Mouse (Mus musculus) embryonic fibroblast, embryonic 13.5 days (primary cell): ENCODE measurements at regions not wholly inside any gene's neighbourhood (a gene's known extent, or its start where the extent isn't known, plus 50 kb on each side); places are given as distances from the start of the nearest gene placed in this dataset.

ENCODE experiments used
- H3K27ac ChIP-seq: 2 replicates; pipeline ENCODE4 v1.5.1; 2012; ENCODE audit warnings: low read length, control low read depth, inconsistent platforms; ENCODE audit not compliant: insufficient read depth
- H3K4me1 ChIP-seq: 2 replicates; pipeline ENCODE4 v1.6.1; 2011; ENCODE audit warnings: low read length; ENCODE audit not compliant: control insufficient read depth, insufficient read depth
- H3K4me3 ChIP-seq: 2 replicates; pipeline ENCODE4 v1.5.1; 2011; ENCODE audit warnings: mild to moderate bottlenecking, control low read depth, low read length; ENCODE audit not compliant: insufficient read depth
- CTCF ChIP-seq: IDR thresholded peaks from 2 replicates; pipeline ENCODE4 v1.5.1; 2011; ENCODE audit warnings: mild to moderate bottlenecking, control low read depth, low read length, moderate library complexity, borderline replicate concordance; ENCODE audit not compliant: insufficient read depth
- POLR2A ChIP-seq: IDR thresholded peaks from 2 replicates; pipeline ENCODE4 v1.6.1; 2011; ENCODE audit warnings: low read depth, mild to moderate bottlenecking, control low read depth, low read length, moderate library complexity

- TF ChIP-seq POLR2A (no peak), CTCF (no peak)
- no peak overlapping the region for H3K4me3 ChIP-seq
- no peak overlapping the region for H3K27ac ChIP-seq
- no peaks in the 10 kb centered on the region for H3K4me1 ChIP-seq
Measured at GRCm38 (mm10) chr12:110021690-110022089, 257.2 kb upstream of the Dio3 start.

- H3K4me3 ChIP-seq: no peak overlapping the region
- no peak overlapping the region for H3K27ac ChIP-seq
- no peaks in the 10 kb centered on the region for H3K4me1 ChIP-seq
- TF ChIP-seq POLR2A (no peak), CTCF (no peak)
Measured at GRCm38 (mm10) chr12:110022631-110023030, 256.2 kb upstream of the Dio3 start.

GRCm38 (mm10) chr12:110023192-110024101, 255.4 kb upstream of the Dio3 start:
- no peak overlapping the region for H3K27ac ChIP-seq

GRCm38 (mm10) chr12:110024295-110024694, 254.6 kb upstream of the Dio3 start:
- H3K4me3 ChIP-seq: no peak overlapping the region
- no peaks in the 10 kb centered on the region for H3K4me1 ChIP-seq
- TF ChIP-seq POLR2A (no peak), CTCF (no peak)
- no peak overlapping the region for H3K27ac ChIP-seq

More at GRCm38 (mm10) chr12:110023192-110024101, 255.4 kb upstream of the Dio3 start:
- Histone ChIP-seq H3K4me3 (no peak overlapping the region), H3K4me1 (no peaks in the 10 kb centered on the region)
- TF ChIP-seq POLR2A: no peak
- TF ChIP-seq CTCF: no peak

GRCm38 (mm10) chr12:110025171-110025570, 253.7 kb upstream of the Dio3 start:
- TF ChIP-seq POLR2A: no peak
- no peak for TF ChIP-seq CTCF
- no peaks in the 10 kb centered on the region for H3K4me1 ChIP-seq

GRCm38 (mm10) chr12:110026033-110026750, 252.7 kb upstream of the Dio3 start:
- TF ChIP-seq POLR2A: no peak
- no peaks in the 10 kb centered on the region for H3K4me1 ChIP-seq
- no peak overlapping the region for H3K27ac ChIP-seq
- no peak overlapping the region for H3K4me3 ChIP-seq

More at GRCm38 (mm10) chr12:110025171-110025570, 253.7 kb upstream of the Dio3 start:
- H3K4me3 ChIP-seq: no peak overlapping the region
- H3K27ac ChIP-seq: no peak overlapping the region

- no peaks in the 10 kb centered on the region for H3K4me1 ChIP-seq
- H3K27ac ChIP-seq: no peak overlapping the region
- TF ChIP-seq POLR2A (no peak), CTCF (no peak)
- H3K4me3 ChIP-seq: no peak overlapping the region
Measured at GRCm38 (mm10) chr12:110027345-110027744, 251.5 kb upstream of the Dio3 start.

- Histone ChIP-seq H3K27ac (no peak overlapping the region), H3K4me1 (no peaks in the 10 kb centered on the region), H3K4me3 (no peak overlapping the region)
- TF ChIP-seq POLR2A: no peak
- no peak for TF ChIP-seq CTCF
Measured at GRCm38 (mm10) chr12:110027976-110028375, 250.9 kb upstream of the Dio3 start.

GRCm38 (mm10) chr12:110028646-110029045, 250.2 kb upstream of the Dio3 start:
- Histone ChIP-seq H3K4me1 (no peaks in the 10 kb centered on the region), H3K4me3 (no peak overlapping the region), H3K27ac (no peak overlapping the region)
- TF ChIP-seq CTCF (no peak), POLR2A (no peak)

- Histone ChIP-seq H3K4me3 (no peak overlapping the region), H3K4me1 (no peaks in the 10 kb centered on the region), H3K27ac (no peak overlapping the region)
- TF ChIP-seq POLR2A (no peak), CTCF (no peak)
Measured at GRCm38 (mm10) chr12:110031326-110031725, 247.5 kb upstream of the Dio3 start.
